Mouse (Mus musculus): ENCODE data around the gene Wbp1l.

Gene Wbp1l

GRCm38 (mm10) chr19:46592751-46593439 lies 6.0 kb upstream of the Wbp1l start:
- in situ Hi-C loops (cut with MboI; ENCODE audit: low pct_unique_long_range_greater_than_20kb in 1 of 2, low sequenced_read_pairs in 2 of 2, unreplicated experiment in 1 of 2): no loop called here

- in situ Hi-C loops (cut with MboI; ENCODE audit: low pct_unique_long_range_greater_than_20kb in 1 of 2, low sequenced_read_pairs in 2 of 2, unreplicated experiment in 1 of 2): no loop called here
Measured at GRCm38 (mm10) chr19:46598187-46598586, 697 bp upstream of the Wbp1l start.

- in situ Hi-C loops (cut with MboI; ENCODE audit: low pct_unique_long_range_greater_than_20kb in 1 of 2, low sequenced_read_pairs in 2 of 2, unreplicated experiment in 1 of 2): no loop called here
Measured at GRCm38 (mm10) chr19:46599375-46600256, 732 bp downstream of the Wbp1l start.

- in situ Hi-C loops (cut with MboI; ENCODE audit: low pct_unique_long_range_greater_than_20kb in 1 of 2, low sequenced_read_pairs in 2 of 2, unreplicated experiment in 1 of 2): no loop called here
Measured at GRCm38 (mm10) chr19:46600371-46600770, 1.5 kb downstream of the Wbp1l start.

- in situ Hi-C loops (cut with MboI; ENCODE audit: low pct_unique_long_range_greater_than_20kb in 1 of 2, low sequenced_read_pairs in 2 of 2, unreplicated experiment in 1 of 2): no loop called here
Measured at GRCm38 (mm10) chr19:46601491-46601890, 2.6 kb downstream of the Wbp1l start.

- in situ Hi-C loops (cut with MboI; ENCODE audit: low pct_unique_long_range_greater_than_20kb in 1 of 2, low sequenced_read_pairs in 2 of 2, unreplicated experiment in 1 of 2): no loop called here
Measured at GRCm38 (mm10) chr19:46602406-46602805, 3.5 kb downstream of the Wbp1l start.

GRCm38 (mm10) chr19:46606718-46607117 lies 7.8 kb downstream of the Wbp1l start:
- in situ Hi-C loops (cut with MboI; ENCODE audit: low pct_unique_long_range_greater_than_20kb in 1 of 2, low sequenced_read_pairs in 2 of 2, unreplicated experiment in 1 of 2): no loop called here

GRCm38 (mm10) chr19:46607424-46607823 lies 8.5 kb downstream of the Wbp1l start:
- in situ Hi-C loops (cut with MboI; ENCODE audit: low pct_unique_long_range_greater_than_20kb in 1 of 2, low sequenced_read_pairs in 2 of 2, unreplicated experiment in 1 of 2): no loop called here

- in situ Hi-C loops (cut with MboI; ENCODE audit: low pct_unique_long_range_greater_than_20kb in 1 of 2, low sequenced_read_pairs in 2 of 2, unreplicated experiment in 1 of 2): no loop called here
Measured at GRCm38 (mm10) chr19:46608158-46608557, 9.3 kb downstream of the Wbp1l start.

GRCm38 (mm10) chr19:46616378-46616777 lies 17.5 kb downstream of the Wbp1l start:
- in situ Hi-C loops (cut with MboI; ENCODE audit: low pct_unique_long_range_greater_than_20kb in 1 of 2, low sequenced_read_pairs in 2 of 2, unreplicated experiment in 1 of 2): no loop called here

GRCm38 (mm10) chr19:46617361-46617760 lies 18.5 kb downstream of the Wbp1l start:
- in situ Hi-C loops (cut with MboI; ENCODE audit: low pct_unique_long_range_greater_than_20kb in 1 of 2, low sequenced_read_pairs in 2 of 2, unreplicated experiment in 1 of 2): no loop called here

- in situ Hi-C loops (cut with MboI; ENCODE audit: low pct_unique_long_range_greater_than_20kb in 1 of 2, low sequenced_read_pairs in 2 of 2, unreplicated experiment in 1 of 2): no loop called here
Measured at GRCm38 (mm10) chr19:46618322-46618721, 19.4 kb downstream of the Wbp1l start.

- in situ Hi-C loops (cut with MboI; ENCODE audit: low pct_unique_long_range_greater_than_20kb in 1 of 2, low sequenced_read_pairs in 2 of 2, unreplicated experiment in 1 of 2): no loop called here
Measured at GRCm38 (mm10) chr19:46619001-46619400, 20.1 kb downstream of the Wbp1l start.

- in situ Hi-C loops (cut with MboI; ENCODE audit: low pct_unique_long_range_greater_than_20kb in 1 of 2, low sequenced_read_pairs in 2 of 2, unreplicated experiment in 1 of 2): no loop called here
Measured at GRCm38 (mm10) chr19:46619518-46619917, 20.6 kb downstream of the Wbp1l start.

- in situ Hi-C loops (cut with MboI; ENCODE audit: low pct_unique_long_range_greater_than_20kb in 1 of 2, low sequenced_read_pairs in 2 of 2, unreplicated experiment in 1 of 2): no loop called here
Measured at GRCm38 (mm10) chr19:46620016-46620808, 21.3 kb downstream of the Wbp1l start.

- in situ Hi-C loops (cut with MboI; ENCODE audit: low pct_unique_long_range_greater_than_20kb in 1 of 2, low sequenced_read_pairs in 2 of 2, unreplicated experiment in 1 of 2): no loop called here
Measured at GRCm38 (mm10) chr19:46621236-46622183, 22.6 kb downstream of the Wbp1l start.

GRCm38 (mm10) chr19:46622659-46623193 lies 23.8 kb downstream of the Wbp1l start:
- in situ Hi-C loops (cut with MboI; ENCODE audit: low pct_unique_long_range_greater_than_20kb in 1 of 2, low sequenced_read_pairs in 2 of 2, unreplicated experiment in 1 of 2): no loop called here

- in situ Hi-C loops (cut with MboI; ENCODE audit: low pct_unique_long_range_greater_than_20kb in 1 of 2, low sequenced_read_pairs in 2 of 2, unreplicated experiment in 1 of 2): no loop called here
Measured at GRCm38 (mm10) chr19:46623194-46623667, 24.3 kb downstream of the Wbp1l start.

Data from mouse embryonic stem cell (cell line).